23 mouse cellular contexts compared by ENCODE assay signal in genomic region chr6:108577056-108577455, GRCm38 (mm10).
DNase-seq lines count a peak whose midpoint lies in the region; ATAC-seq and TF ChIP-seq lines count a peak whose summit lies in the region.
"Had no signal": no experiment of that assay in that cellular context is flagged by ENCODE, and none has a peak within 500 bp of the region (broad histone marks: within the 10 kb centered on the region; RNA-seq: fewer than 3 reads in every experiment).

No protein-coding gene starts in this region.

- peak; percentile 29 to 33 for DNase-seq in cerebellum, postnatal 14 days
- DNase-seq in cerebellum, adult 11-12 months = no peak
- peak; percentile 54 to 68 for DNase-seq in left cerebral cortex, postnatal 36 days (ENCODE audit: low spot score in 2 of 2)
- no peak for DNase-seq in left cerebral cortex, adult 8-10 months (ENCODE audit: low spot score in 2 of 2)
- DNase-seq in right cerebral cortex, adult 18-20 months = peak; percentile 64
- DNase-seq in urinary bladder, postnatal 14 days (ENCODE audit: low spot score) = no peak
- DNase-seq in hindbrain, postnatal 0 days (ENCODE audit: low spot score) = no peak
- DNase-seq in heart, adult 8-10 months (ENCODE audit: low spot score) = no peak
- DNase-seq: adrenal gland, postnatal 25 days; cerebellum, adult 2 months; gastrocnemius, adult 2 months; heart, postnatal 36 days; liver, embryonic 13.5 days; lung, embryonic 14.5 days; lung, postnatal 36 days; thymus, postnatal 25 days had no signal

- H3K36me3 ChIP-seq in hindbrain, postnatal 0 days (ENCODE audit: insufficient read depth, low read length) = no peaks in the 10 kb centered on the region
- H3K36me3 ChIP-seq: G1E; hindbrain, embryonic 15.5 days; limb, embryonic 12.5 days; liver, embryonic 13.5 days had no signal

- no peak for TF ChIP-seq CTCF in hindbrain, postnatal 0 days (IDR thresholded peaks at IDR 0.05; ENCODE audit: low read depth)

- no peak for ATAC-seq in hindbrain, postnatal 0 days
- ATAC-seq: forebrain, embryonic 14.5 days; intestine, embryonic 16.5 days; midbrain, embryonic 16.5 days had no signal

- WGBS in hindbrain, postnatal 0 days = 85% methylated on average over 6 of the region's 6 CpGs

- H3K9ac ChIP-seq in hindbrain, postnatal 0 days (replicated peaks; ENCODE audit: low read length) = no peak overlapping the region
- H3K9ac ChIP-seq: hindbrain, embryonic 15.5 days; limb, embryonic 12.5 days; liver, embryonic 13.5 days; lung, embryonic 14.5 days had no signal

- intact Hi-C loops in left cerebral cortex, postnatal 36 days (cut with DNase I) = no loop called here

- H3K9me3 ChIP-seq in hindbrain, postnatal 0 days (ENCODE audit: low read length) = no peaks in the 10 kb centered on the region
- H3K9me3 ChIP-seq: G1E; hindbrain, embryonic 15.5 days; limb, embryonic 12.5 days; liver, embryonic 13.5 days had no signal

- H3K4me2 ChIP-seq in hindbrain, postnatal 0 days (ENCODE audit: low read depth, low read length) = no peak overlapping the region
- H3K4me2 ChIP-seq: hindbrain, embryonic 15.5 days; limb, embryonic 12.5 days; liver, embryonic 13.5 days; lung, embryonic 14.5 days had no signal

- no peaks in the 10 kb centered on the region; the same call in 1 of the 2 replicates for H3K4me1 ChIP-seq in hindbrain, postnatal 0 days (ENCODE audit: insufficient read depth, low read length)
- H3K4me1 ChIP-seq: hindbrain, embryonic 15.5 days; limb, embryonic 12.5 days; liver, embryonic 13.5 days had no signal

- no peaks in the 10 kb centered on the region for H3K27me3 ChIP-seq in hindbrain, postnatal 0 days (ENCODE audit: insufficient read depth, low read length)
- H3K27me3 ChIP-seq: hindbrain, embryonic 15.5 days; limb, embryonic 12.5 days; liver, embryonic 13.5 days had no signal

- H3K4me3 ChIP-seq in hindbrain, postnatal 0 days (ENCODE audit: low read length) = no peak overlapping the region
- H3K4me3 ChIP-seq: gastrocnemius, adult 2 months; hindbrain, embryonic 15.5 days; limb, embryonic 12.5 days; liver, embryonic 13.5 days had no signal

- H3K27ac ChIP-seq in hindbrain, postnatal 0 days = no peak overlapping the region
- H3K27ac ChIP-seq: gastrocnemius, adult 2 months; hindbrain, embryonic 15.5 days; kidney, postnatal 0 days; limb, embryonic 12.5 days; liver, embryonic 13.5 days had no signal

Comparison
In these comparisons a context has a peak if more than half of its experiments do, and no peak if none do; other contexts are left out.
1. DNase-seq: peak in cerebellum, postnatal 14 days (2 of 2), left cerebral cortex, postnatal 36 days (2 of 2) and right cerebral cortex, adult 18-20 months (single experiment); none in cerebellum, adult 11-12 months (single experiment), left cerebral cortex, adult 8-10 months (0 of 2), urinary bladder, postnatal 14 days (single experiment), hindbrain, postnatal 0 days (single experiment) and heart, adult 8-10 months (single experiment).